Mouse (Mus musculus): ENCODE measurements around the gene Eif3j1. TPM values are rescaled to one million over a fixed set of nuclear protein-coding genes. Genes with fewer than 3 reads are reported as not detected.
"Not testable (repeated sequence)": the region's sequence is repeated elsewhere in the genome, so short reads cannot be mapped to it uniquely, and the experiment has no call there.

Gene Eif3j1
- 9.7 and 9.9 TPM in 2 replicates for polyA plus RNA-seq (2014; fragmentation: Nextera tagmentation; extraction: Ambion mirVana)

- DNase-seq (ENCODE audit: low spot score) (peak; percentile 95), ATAC-seq (peak; percentile 99)
- Histone ChIP-seq H3K36me3 (ENCODE audit: control insufficient read depth, insufficient read depth, low read length) (peaks cover 10% of the 10 kb centered on the region; the same call in 1 of the 2 replicates), H3K27ac (ENCODE audit: low read depth, low read length) (peak within 1 kb of the TSS; percentile 65), H3K27me3 (replicated peaks; ENCODE audit: control insufficient read depth, insufficient read depth, low read length) (no peaks in the 10 kb centered on the region), H3K9me3 (replicated peaks; ENCODE audit: control insufficient read depth, low read length) (no peaks in the 10 kb centered on the region), H3K4me3 (ENCODE audit: low read depth, low read length) (peak within 1 kb of the TSS; percentile 88), H3K9ac (ENCODE audit: low read length) (peak within 1 kb of the TSS; percentile 87), H3K4me1 (ENCODE audit: control insufficient read depth, insufficient read depth, low read length) (peaks cover 9% of the 10 kb centered on the region), H3K4me2 (ENCODE audit: low read length) (peak within 1 kb of the TSS; percentile 82)
- WGBS: under 1% methylated on average over 49 of the region's 67 CpGs
Measured at GRCm38 (mm10) chr2:122027862-122028755, at the start of gene Eif3j1. Eif3j1 (plus strand) TSS chr2:122028546.

GRCm38 (mm10) chr2:121995738-121996137 is 32.6 kb upstream of the Eif3j1 start:
- Histone ChIP-seq H3K4me3 (ENCODE audit: low read depth, low read length) (no peak overlapping the region), H3K27ac (ENCODE audit: low read depth, low read length) (no peak overlapping the region), H3K9me3 (replicated peaks; ENCODE audit: control insufficient read depth, low read length) (no peaks in the 10 kb centered on the region), H3K36me3 (ENCODE audit: control insufficient read depth, insufficient read depth, low read length) (peaks cover 43% of the 10 kb centered on the region), H3K27me3 (replicated peaks; ENCODE audit: control insufficient read depth, insufficient read depth, low read length) (no peaks in the 10 kb centered on the region), H3K4me1 (ENCODE audit: control insufficient read depth, insufficient read depth, low read length) (no peaks in the 10 kb centered on the region), H3K4me2 (ENCODE audit: low read length) (no peak overlapping the region), H3K9ac (ENCODE audit: low read length) (no peak overlapping the region)
- WGBS: 89% methylated on average over 1 of the region's 1 CpGs
- ATAC-seq (no peak), DNase-seq (ENCODE audit: low spot score) (peak; percentile 39)

GRCm38 (mm10) chr2:122008832-122009231 is 19.5 kb upstream of the Eif3j1 start:
- WGBS: 97% methylated on average over 3 of the region's 3 CpGs
- Histone ChIP-seq H3K4me3 (ENCODE audit: low read depth, low read length) (no peak overlapping the region), H3K36me3 (ENCODE audit: control insufficient read depth, insufficient read depth, low read length) (peaks cover 37% of the 10 kb centered on the region), H3K4me1 (ENCODE audit: control insufficient read depth, insufficient read depth, low read length) (no peaks in the 10 kb centered on the region), H3K9ac (ENCODE audit: low read length) (no peak overlapping the region), H3K27me3 (replicated peaks; ENCODE audit: control insufficient read depth, insufficient read depth, low read length) (no peaks in the 10 kb centered on the region), H3K4me2 (ENCODE audit: low read length) (no peak overlapping the region), H3K27ac (ENCODE audit: low read depth, low read length) (no peak overlapping the region), H3K9me3 (replicated peaks; ENCODE audit: control insufficient read depth, low read length) (no peaks in the 10 kb centered on the region)
- ATAC-seq (no peak), DNase-seq (ENCODE audit: low spot score) (no peak)

- Histone ChIP-seq H3K4me2 (ENCODE audit: low read length) (no peak overlapping the region), H3K9me3 (replicated peaks; ENCODE audit: control insufficient read depth, low read length) (no peaks in the 10 kb centered on the region), H3K36me3 (ENCODE audit: control insufficient read depth, insufficient read depth, low read length) (peaks cover 30% of the 10 kb centered on the region), H3K4me3 (ENCODE audit: low read depth, low read length) (no peak overlapping the region), H3K9ac (ENCODE audit: low read length) (no peak overlapping the region), H3K27me3 (replicated peaks; ENCODE audit: control insufficient read depth, insufficient read depth, low read length) (no peaks in the 10 kb centered on the region), H3K4me1 (ENCODE audit: control insufficient read depth, insufficient read depth, low read length) (no peaks in the 10 kb centered on the region), H3K27ac (ENCODE audit: low read depth, low read length) (no peak overlapping the region)
- 93% methylated on average over 7 of the region's 7 CpGs for WGBS
- no peak for ATAC-seq
- DNase-seq (ENCODE audit: low spot score): no peak
Measured at GRCm38 (mm10) chr2:122011441-122011840, 16.9 kb upstream of the Eif3j1 start.

- Histone ChIP-seq H3K4me2 (ENCODE audit: low read length) (no peak overlapping the region), H3K27ac (ENCODE audit: low read depth, low read length) (no peak overlapping the region), H3K36me3 (ENCODE audit: control insufficient read depth, insufficient read depth, low read length) (peaks cover 1% of the 10 kb centered on the region; the same call in 1 of the 2 replicates), H3K9ac (ENCODE audit: low read length) (no peak overlapping the region), H3K27me3 (replicated peaks; ENCODE audit: control insufficient read depth, insufficient read depth, low read length) (no peaks in the 10 kb centered on the region), H3K9me3 (replicated peaks; ENCODE audit: control insufficient read depth, low read length) (no peaks in the 10 kb centered on the region), H3K4me1 (ENCODE audit: control insufficient read depth, insufficient read depth, low read length) (no peaks in the 10 kb centered on the region), H3K4me3 (ENCODE audit: low read depth, low read length) (no peak overlapping the region)
- 74% methylated on average over 1 of the region's 1 CpGs for WGBS
- DNase-seq (ENCODE audit: low spot score) (no peak), ATAC-seq (no peak)
Measured at GRCm38 (mm10) chr2:122018705-122019104, 9.6 kb upstream of the Eif3j1 start.

GRCm38 (mm10) chr2:122022284-122022683 is 6.1 kb upstream of the Eif3j1 start:
- H3K27ac ChIP-seq (ENCODE audit: low read depth, low read length): no peak overlapping the region
- no peaks in the 10 kb centered on the region for H3K27me3 ChIP-seq (replicated peaks; ENCODE audit: control insufficient read depth, insufficient read depth, low read length)
- WGBS: 80% methylated on average over 2 of the region's 2 CpGs
- no peak overlapping the region for H3K9ac ChIP-seq (ENCODE audit: low read length)
- H3K9me3 ChIP-seq (replicated peaks; ENCODE audit: control insufficient read depth, low read length): no peaks in the 10 kb centered on the region
- H3K4me3 ChIP-seq (ENCODE audit: low read depth, low read length): no peak overlapping the region
- H3K4me1 ChIP-seq (ENCODE audit: control insufficient read depth, insufficient read depth, low read length): no peaks in the 10 kb centered on the region
- H3K36me3 ChIP-seq (ENCODE audit: control insufficient read depth, insufficient read depth, low read length): no peaks in the 10 kb centered on the region
- no peak overlapping the region for H3K4me2 ChIP-seq (ENCODE audit: low read length)
- no peak for ATAC-seq
- DNase-seq (ENCODE audit: low spot score): no peak

GRCm38 (mm10) chr2:122027091-122027490 is 1.3 kb upstream of the Eif3j1 start:
- not testable (repeated sequence) for ATAC-seq; H3K9me3 ChIP-seq (replicated peaks; ENCODE audit: control insufficient read depth, low read length); H3K36me3 ChIP-seq (ENCODE audit: control insufficient read depth, insufficient read depth, low read length); H3K9ac ChIP-seq (ENCODE audit: low read length); H3K4me3 ChIP-seq (ENCODE audit: low read depth, low read length); DNase-seq (ENCODE audit: low spot score); H3K27me3 ChIP-seq (replicated peaks; ENCODE audit: control insufficient read depth, insufficient read depth, low read length); H3K27ac ChIP-seq (ENCODE audit: low read depth, low read length); H3K4me2 ChIP-seq (ENCODE audit: low read length); H3K4me1 ChIP-seq (ENCODE audit: control insufficient read depth, insufficient read depth, low read length)
- 91% methylated on average over 10 of the region's 10 CpGs for WGBS

- Histone ChIP-seq H3K27me3 (replicated peaks; ENCODE audit: control insufficient read depth, insufficient read depth, low read length) (no peaks in the 10 kb centered on the region), H3K9me3 (replicated peaks; ENCODE audit: control insufficient read depth, low read length) (no peaks in the 10 kb centered on the region), H3K4me1 (ENCODE audit: control insufficient read depth, insufficient read depth, low read length) (peaks cover 9% of the 10 kb centered on the region), H3K27ac (ENCODE audit: low read depth, low read length) (peak overlapping the region; percentile 60), H3K4me2 (ENCODE audit: low read length) (peak overlapping the region; percentile 82), H3K36me3 (ENCODE audit: control insufficient read depth, insufficient read depth, low read length) (peaks cover 10% of the 10 kb centered on the region; the same call in 1 of the 2 replicates), H3K9ac (ENCODE audit: low read length) (peak overlapping the region; percentile 87), H3K4me3 (ENCODE audit: low read depth, low read length) (peak overlapping the region; percentile 88)
- 1% methylated on average over 59 of the region's 71 CpGs for WGBS
- ATAC-seq: peak; percentile 71
- DNase-seq (ENCODE audit: low spot score): peak; percentile 25
Measured at GRCm38 (mm10) chr2:122028756-122029700, 682 bp downstream of the Eif3j1 start.
